Mouse (Mus musculus): ENCODE data around the gene Msmb.

DNA sequence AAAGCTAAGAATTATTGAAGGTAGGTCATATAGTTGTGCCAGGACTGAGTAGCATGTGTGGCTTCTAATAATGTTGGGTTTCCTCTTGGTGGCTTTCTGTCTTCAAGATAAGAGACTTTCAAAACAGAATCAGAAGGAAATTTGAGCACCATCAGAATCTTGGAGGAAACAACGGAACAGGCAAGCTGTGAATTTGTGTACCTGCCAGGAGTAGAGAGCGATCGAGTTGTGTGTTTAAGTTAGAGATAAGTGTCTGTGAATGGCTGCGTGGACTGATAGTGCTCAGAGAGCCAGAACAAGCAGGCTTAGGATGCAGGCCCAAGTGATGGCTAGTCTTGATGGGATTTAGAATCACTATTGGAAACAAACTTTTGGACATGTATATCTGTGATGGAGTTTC is 10.0 kb upstream of the Msmb start:
- TF ChIP-seq POLR2A (IDR thresholded peaks at IDR 0.05; ENCODE audit: low read depth, low read length), result no peak
- TF ChIP-seq CTCF (IDR thresholded peaks at IDR 0.05; ENCODE audit: borderline replicate concordance, insufficient read depth, low read length), result no peak
